Mouse (Mus musculus): ENCODE results near the gene Atxn7. TPM values are rescaled to one million over a fixed set of nuclear protein-coding genes. Genes with fewer than 3 reads are reported as not detected.

The Atxn7 gene
- total RNA-seq, 2 experiments from 2014 or later, result 28.9 to 30.8 TPM

DNA sequence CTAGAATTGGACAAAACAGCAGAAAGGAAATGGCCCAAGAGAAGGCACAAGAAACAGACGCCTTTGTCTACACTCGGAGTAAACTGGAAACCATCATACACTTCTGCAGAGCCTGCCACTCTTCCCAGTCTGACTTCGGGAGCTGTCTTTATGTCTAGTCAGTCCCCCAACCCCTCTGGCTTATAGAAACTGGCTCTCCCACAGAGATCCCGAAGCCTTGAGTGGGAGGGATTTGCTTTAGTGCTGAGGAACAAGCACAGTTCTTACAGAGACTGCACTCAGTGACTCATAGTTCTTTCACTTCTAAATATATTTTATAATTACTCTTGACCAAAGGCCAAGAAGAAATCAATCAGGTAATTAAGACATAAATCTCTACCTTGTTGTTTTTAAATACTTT lies 149.5 kb downstream of the Atxn7 start:
- no peak for DNase-seq (ENCODE audit: low spot score in 2 of 2)

DNA sequence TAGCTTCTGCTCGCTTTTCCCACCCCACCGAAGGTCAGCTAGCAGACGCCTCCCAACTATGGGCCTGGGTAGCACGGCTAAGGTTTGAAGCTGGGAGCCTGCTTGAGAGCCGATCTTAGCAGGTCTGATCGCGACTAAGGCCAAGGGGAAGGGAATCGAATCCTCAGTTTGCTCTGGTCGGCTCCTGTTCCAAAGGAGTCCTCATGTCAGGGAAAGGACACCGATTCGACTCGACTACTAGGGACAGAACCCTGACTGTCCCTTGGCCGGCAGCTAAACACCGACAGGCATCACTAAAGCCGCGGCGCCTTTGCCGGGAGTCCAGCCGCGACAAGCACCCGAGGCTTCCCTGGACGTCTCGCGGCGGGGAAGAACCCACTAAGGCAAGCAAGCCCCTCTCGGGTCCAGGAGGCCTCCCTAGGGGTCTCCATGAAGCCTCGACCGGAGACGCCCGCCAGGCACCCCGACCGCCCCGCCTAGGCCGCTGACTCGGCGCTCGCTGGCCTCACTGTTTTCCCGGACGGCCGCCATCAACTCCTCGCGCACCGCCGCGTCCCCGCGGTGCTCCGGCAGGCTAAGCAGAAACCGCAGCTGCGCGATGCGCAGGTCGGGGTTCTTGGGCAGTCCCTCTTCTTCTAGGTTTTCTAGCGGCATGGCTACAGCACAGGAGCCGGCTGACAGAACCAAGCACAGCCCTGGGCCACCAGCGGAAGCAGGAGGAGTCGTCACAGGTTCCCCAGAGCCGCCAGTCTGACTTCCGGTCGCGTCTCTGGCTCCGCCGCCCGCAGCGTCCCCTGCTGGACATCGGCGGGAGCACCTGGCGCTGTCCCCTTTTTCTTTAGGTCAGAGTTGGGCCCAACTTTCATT lies 159.2 kb downstream of the Atxn7 start, which contains the start of gene Psmd6:
Gene Psmd6 (minus strand): TSS at position 755 of the 867 bp plus-strand sequence.
- peak; percentile 86 to 92 for DNase-seq (ENCODE audit: low spot score in 2 of 2)

Other genes with a start within 250 kb of the Atxn7 start
- gene Gm281, start 47.0 kb upstream of the Atxn7 start, total RNA-seq (2021), result not detected
- 100 to 1,000 TPM in 1 of 2 experiments, 10 to 100 TPM in 1; 91.9 to 102 TPM for gene Thoc7, start 412 bp downstream of the Atxn7 start, total RNA-seq (2021)
- gene Psmd6, start 159.5 kb downstream of the Atxn7 start, total RNA-seq (2021), result 100 to 1,000 TPM; 121 to 122 TPM
- gene Olfr720, start 225.4 kb downstream of the Atxn7 start, total RNA-seq (2021), result not detected